Mouse (Mus musculus) NIH3T3 (cell line): ENCODE results near the gene Tmem255b.

Source experiments
- DNase-seq: peaks from one replicate; pipeline ENCODE4 v3.0.0-alpha.2; 2012; ENCODE audit warnings: low read depth

Gene Tmem255b

DNA sequence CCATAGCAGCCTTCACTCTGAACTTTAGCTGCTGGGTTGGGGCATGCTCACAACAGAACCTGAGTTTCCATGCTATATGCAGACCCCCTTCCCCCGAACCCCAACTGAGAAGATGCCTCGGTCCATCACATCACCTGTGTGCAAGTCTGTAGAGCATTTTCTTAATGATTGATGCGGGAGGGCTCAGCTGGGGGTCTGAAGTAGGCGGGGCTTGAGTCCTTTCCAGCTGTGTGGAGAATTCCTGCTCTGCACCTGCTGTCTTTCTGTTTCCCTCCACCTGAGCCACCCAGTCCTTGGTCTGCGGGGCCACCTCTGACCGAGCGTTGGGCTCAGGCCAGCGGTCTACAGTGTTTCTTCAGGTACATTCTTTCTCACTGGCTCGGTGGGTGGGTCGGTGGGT, at the start of gene Tmem255b:
Gene Tmem255b (plus strand): TSS at position 301 of the 400 bp plus-strand sequence.
- no peak for DNase-seq

DNA sequence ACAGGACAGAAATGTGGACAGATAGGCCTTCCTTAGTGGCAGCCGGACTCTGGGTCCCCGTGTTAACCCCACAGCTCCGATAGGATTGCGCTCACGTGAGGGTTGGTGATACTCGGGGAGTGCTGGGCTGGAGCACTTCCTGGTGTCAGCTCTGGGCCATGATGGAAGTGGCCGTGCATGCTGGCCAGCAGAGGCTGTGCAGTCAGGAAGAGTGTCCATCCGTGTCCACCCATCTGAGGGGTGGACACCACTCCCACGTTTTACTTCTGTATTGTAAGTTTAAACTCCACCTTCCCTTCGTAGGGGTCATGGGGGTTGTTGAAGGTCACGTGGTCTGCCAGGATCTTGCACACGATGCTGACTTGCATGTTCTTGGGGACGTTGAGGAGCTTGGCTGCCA, 48.6 kb upstream of the Tmem255b start:
- DNase-seq: no peak

- DNase-seq: no peak
Measured at GRCm38 (mm10) chr8:13387728-13388127, 47.3 kb upstream of the Tmem255b start.

DNA sequence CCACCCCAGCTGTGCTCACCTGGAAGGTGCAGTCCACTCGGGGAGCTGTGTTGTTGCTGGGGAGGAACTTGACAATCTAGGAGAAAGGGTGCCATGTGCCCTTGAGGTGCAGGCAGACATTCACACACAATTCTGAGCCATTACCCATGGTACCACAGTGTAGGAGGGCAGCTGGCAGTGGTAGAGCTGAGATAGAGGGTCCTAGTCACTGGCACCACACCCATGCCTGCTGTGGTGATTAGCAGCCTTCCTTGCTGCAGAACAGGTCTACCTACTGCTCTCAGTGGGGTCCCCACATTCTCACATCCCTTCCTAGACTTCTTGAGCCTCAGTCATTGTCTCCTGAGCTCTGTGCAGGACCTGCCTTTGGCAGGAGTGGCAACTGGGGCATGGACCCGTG, 46.2 kb upstream of the Tmem255b start:
- no peak for DNase-seq

GRCm38 (mm10) chr8:13393869-13394268, 41.1 kb upstream of the Tmem255b start:
- no peak for DNase-seq

GRCm38 (mm10) chr8:13396725-13397124, 38.3 kb upstream of the Tmem255b start, which contains the start of gene Atp4b:
TSS of gene Atp4b (minus strand) at chr8:13396825.
- DNase-seq: no peak

- DNase-seq: no peak
Measured at GRCm38 (mm10) chr8:13403517-13403916, 31.5 kb upstream of the Tmem255b start.

- no peak for DNase-seq
Measured at GRCm38 (mm10) chr8:13404666-13405131, 30.3 kb upstream of the Tmem255b start, which contains the start of gene Grk1. TSS of gene Grk1 (plus strand) at chr8:13405081.

GRCm38 (mm10) chr8:13406011-13406410, 29.0 kb upstream of the Tmem255b start:
- DNase-seq: no peak

GRCm38 (mm10) chr8:13411597-13411996, 23.4 kb upstream of the Tmem255b start:
- peak; percentile 90 for DNase-seq

DNA sequence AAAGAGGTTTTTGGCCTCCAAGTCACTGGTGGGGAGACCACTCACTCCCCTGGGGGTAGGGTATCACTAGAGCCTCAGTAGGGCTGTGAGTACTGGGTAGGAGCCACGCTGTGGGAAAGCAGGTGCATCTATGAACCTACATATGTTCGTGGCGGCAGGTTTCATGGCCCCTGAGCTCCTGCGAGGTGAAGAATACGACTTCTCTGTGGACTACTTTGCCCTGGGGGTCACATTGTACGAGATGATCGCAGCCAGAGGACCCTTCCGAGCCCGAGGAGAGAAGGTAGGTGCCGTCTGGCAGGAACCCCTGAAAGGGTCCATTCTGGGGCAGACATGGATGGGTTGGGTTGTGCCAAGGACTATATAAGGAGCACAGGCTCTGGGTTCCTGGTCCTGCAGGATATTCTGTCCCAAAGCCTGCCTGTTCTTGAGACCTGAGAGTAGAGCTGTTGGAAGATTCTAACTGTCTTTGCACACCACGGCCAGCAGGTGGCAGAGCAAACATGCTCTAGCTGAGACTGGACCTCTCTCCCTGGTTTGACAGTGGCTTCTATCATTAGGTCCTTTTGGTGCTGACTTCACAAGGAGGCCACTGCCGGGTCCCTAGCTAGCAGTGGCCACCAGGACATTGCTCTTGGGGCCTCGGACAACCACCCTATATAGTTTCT, 22.0 kb upstream of the Tmem255b start:
- DNase-seq: peak; percentile 87

GRCm38 (mm10) chr8:13413823-13414390, 21.1 kb upstream of the Tmem255b start:
- no peak for DNase-seq

GRCm38 (mm10) chr8:13415879-13416278, 19.1 kb upstream of the Tmem255b start:
- DNase-seq: no peak

DNA sequence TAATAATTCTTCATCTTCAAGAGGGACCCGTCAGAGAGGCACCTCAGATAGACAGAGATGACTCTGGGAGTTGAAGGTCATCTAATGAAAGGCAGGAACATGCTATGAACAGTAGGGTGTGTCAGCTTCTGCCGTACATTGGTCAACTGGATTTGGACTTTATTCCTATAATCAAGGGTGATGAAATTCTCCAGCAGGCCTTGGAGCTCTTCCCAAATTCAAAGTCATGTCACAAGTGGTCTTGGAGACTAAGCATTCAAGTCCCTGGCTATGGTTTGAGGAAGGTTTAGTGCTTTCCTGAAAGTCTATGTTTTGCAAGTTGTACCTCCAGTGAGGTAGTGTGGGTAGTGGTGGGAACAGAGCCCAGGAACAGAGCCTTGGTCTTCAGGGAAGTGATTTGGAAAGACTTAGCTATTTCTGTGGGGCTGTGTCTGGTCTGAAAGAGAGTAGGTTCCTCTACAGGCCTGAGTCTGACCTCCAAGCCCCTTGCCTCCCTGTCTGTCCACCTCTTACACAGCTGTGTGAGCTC, 15.8 kb upstream of the Tmem255b start:
- no peak for DNase-seq

DNA sequence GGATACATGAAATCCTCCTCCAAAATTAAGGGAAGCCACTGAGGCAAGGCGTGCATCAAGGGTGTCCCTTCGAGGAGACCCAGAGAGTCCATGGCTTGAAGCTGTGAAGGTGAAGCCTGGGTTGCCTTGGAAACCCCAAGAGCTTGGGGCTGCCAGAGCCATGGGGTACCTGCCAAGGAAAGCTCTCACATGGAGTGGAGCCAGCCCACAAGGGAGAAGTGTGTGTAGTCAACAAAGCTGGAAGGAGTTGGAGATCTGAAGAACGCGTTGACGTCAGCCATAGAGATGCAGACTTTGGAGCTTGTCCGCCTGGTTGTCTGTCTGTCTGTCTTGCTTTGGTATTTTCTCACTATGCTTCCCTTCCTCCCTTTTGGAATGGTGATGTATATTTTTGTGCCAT, 14.0 kb upstream of the Tmem255b start:
- peak; percentile 13 for DNase-seq

GRCm38 (mm10) chr8:13427351-13427750, 7.6 kb upstream of the Tmem255b start:
- no peak for DNase-seq

- no peak for DNase-seq
Measured at GRCm38 (mm10) chr8:13428156-13428555, 6.8 kb upstream of the Tmem255b start.

DNA sequence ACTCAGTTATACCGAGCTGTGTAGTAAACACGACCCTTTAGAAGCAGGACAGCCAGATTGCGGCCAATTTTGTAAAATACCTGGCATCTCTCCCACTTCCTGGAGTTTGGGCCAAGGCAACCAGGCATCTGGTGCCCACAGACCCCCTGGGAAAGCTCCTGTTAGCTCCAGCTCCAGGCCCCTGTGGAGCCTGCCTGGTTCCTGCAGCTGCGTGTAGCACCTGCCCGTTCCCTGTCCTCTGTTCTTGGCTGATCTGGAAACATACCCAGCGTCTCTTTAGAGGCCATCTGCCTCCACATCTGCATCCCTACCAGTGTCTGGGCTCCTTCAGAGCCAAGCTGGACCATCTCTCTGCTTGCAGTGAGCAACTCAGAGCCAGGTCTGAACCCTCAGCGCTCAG, 4.6 kb upstream of the Tmem255b start:
- peak; percentile 20 for DNase-seq

DNA sequence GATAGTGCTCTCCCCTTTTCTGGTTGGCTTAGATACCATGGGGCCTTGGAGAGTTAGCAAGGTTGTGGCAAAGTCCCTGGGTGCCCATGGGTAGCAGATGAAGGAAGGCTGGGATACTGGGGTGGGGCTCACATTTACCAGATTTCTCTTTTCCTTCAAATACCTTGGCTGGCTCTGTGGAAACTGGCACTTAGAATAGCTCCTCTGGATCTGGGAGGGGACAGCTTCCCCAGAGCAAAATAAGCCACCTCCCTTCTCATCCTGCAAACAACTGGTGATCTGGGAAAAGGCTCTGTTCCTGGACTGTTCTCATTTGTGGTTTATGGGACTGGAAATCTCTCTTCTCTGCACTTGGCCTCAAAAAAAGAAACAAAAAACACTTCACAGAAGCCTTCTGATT, 4.1 kb upstream of the Tmem255b start:
- DNase-seq: no peak

DNA sequence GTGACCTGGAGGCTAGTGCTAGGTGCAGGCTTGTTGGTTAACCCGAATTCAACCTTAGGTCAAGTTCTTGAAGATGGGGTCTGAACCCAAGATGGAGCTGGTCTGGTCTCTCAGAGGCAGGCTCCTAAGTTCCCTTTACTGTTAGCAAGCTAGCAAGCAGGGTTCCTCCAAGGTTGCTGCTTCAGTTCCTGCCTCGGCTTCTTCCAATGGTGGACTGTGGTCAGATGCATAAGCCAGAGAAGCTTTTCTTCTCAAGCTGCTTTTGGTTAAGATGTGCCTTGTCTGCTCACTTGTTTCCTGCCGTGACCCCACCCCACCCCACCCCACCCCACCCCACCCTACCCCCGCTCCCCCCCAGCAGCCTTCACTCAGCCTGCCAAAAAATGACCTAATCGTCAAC, 1.9 kb upstream of the Tmem255b start:
- DNase-seq: no peak

GRCm38 (mm10) chr8:13436052-13436451, 1.1 kb downstream of the Tmem255b start:
- DNase-seq: no peak

DNA sequence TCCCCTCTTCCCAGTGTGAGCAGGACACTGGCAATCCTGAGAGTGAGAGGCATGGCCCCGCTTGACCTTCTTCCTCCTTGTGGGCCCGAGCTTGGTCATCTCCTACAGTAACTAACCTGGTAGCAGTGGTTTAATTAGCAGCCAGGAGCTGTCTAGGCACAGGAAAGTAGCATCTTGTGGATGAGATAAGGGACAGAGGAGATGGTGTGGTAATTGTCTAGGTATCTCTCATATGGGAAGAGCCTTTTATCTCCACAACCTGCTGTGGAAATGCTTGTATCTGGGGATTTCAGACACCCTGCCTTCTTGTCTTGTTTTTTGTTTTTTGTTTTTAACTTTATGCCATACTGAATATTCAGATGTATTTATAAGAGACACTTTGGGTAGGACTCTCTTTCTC, 2.5 kb downstream of the Tmem255b start:
- DNase-seq: no peak

DNA sequence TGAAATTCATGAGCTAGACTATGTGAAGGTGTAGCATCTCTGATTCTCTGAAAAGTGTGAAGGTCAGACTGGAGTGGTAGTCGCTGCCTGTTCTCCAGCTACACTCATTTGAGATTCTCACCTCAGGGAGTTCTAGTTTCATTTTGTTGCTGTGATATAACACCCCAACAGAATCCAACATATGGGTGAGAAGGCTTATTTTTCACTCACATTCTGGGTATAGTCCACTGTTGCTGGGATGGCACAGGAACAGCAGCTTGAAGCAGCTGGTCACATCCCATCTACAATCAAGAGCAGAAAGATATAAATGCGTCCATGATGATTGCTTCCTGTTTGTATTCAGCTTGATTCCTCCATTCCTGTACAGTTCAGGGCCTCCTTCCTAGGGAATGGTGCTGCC, 7.2 kb downstream of the Tmem255b start:
- no peak for DNase-seq

- peak; percentile 33 for DNase-seq
Measured at GRCm38 (mm10) chr8:13446456-13446855, 11.5 kb downstream of the Tmem255b start.
